Comparison of ENCODE assay signal across 16 mouse cellular contexts in the genomic region with DNA sequence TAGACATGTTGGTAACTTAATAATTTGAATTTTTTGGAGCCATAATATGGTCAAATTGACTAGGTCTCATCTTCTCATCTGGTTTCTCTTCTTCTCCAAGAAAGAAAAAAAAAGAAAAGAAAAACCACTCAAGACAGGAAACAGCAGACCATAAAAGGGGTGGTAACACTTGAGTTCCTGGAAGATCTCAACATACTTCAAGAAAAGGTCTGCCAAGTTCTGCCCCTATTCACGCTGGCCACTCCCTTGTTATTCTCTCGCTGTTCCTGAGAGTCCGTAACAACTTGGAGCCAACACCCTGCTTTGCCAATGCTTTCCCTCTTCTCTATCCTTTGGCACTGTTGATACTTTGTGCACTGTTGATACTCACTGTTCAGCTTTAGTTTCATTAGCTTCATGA.
DNase-seq lines count a peak whose midpoint lies in the region; ATAC-seq and TF ChIP-seq lines count a peak whose summit lies in the region.
"Had no signal": no experiment of that assay in that cellular context is flagged by ENCODE, and none has a peak within 500 bp of the region (broad histone marks: within the 10 kb centered on the region; RNA-seq: fewer than 3 reads in every experiment).

No protein-coding gene starts in this region.

- no peak for TF ChIP-seq CTCF in lung, adult 2 months (IDR thresholded peaks at IDR 0.05; ENCODE audit: insufficient read depth, low read length)

- TF ChIP-seq POLR2A in lung, adult 2 months (IDR thresholded peaks at IDR 0.05; ENCODE audit: borderline replicate concordance, extremely low read depth, low read depth, low read length) = no peak

- peaks cover 1% of the 10 kb centered on the region; the same call in 1 of the 2 replicates for H3K4me1 ChIP-seq in lung, adult 2 months (ENCODE audit: control insufficient read depth, insufficient read depth, low read length)
- 0 out of 2 replicates have a peak, but pooled peaks cover 2% of the 10 kb centered on the region for H3K4me1 ChIP-seq in heart, embryonic 10.5 days
- H3K4me1 ChIP-seq: forebrain, embryonic 12.5 days; liver, embryonic 15.5 days had no signal

- H3K4me3 ChIP-seq in lung, adult 2 months (replicated peaks; ENCODE audit: extremely low read depth, low read depth, low read length) = no peak overlapping the region
- no peak overlapping the region for H3K4me3 ChIP-seq in heart, embryonic 10.5 days
- H3K4me3 ChIP-seq: forebrain, embryonic 12.5 days; liver, embryonic 15.5 days had no signal

- no peaks in the 10 kb centered on the region for H3K36me3 ChIP-seq in heart, embryonic 10.5 days
- H3K36me3 ChIP-seq: forebrain, embryonic 12.5 days; liver, embryonic 15.5 days had no signal

- H3K9me3 ChIP-seq in heart, embryonic 10.5 days = no peaks in the 10 kb centered on the region
- H3K9me3 ChIP-seq: forebrain, embryonic 12.5 days; liver, embryonic 15.5 days had no signal

- no peak overlapping the region for H3K27ac ChIP-seq in heart, embryonic 10.5 days
- H3K27ac ChIP-seq: forebrain, embryonic 12.5 days; hindbrain, embryonic 14.5 days; liver, embryonic 15.5 days had no signal

- peak; percentile 42 to 62 for DNase-seq in lung, adult 18-20 months
- DNase-seq in lung, adult 2 months = no peak
- DNase-seq in lung, postnatal 25 days (ENCODE audit: low spot score) = peak; percentile 56
- DNase-seq in naive thymus-derived CD4-positive, alpha-beta T cell, adult 2 months (ENCODE audit: low read depth) = peak; percentile 67
- no peak for DNase-seq in embryo, embryonic 10.5 days (ENCODE audit: low spot score)
- DNase-seq in heart, embryonic 10.5 days (ENCODE audit: low spot score) = no peak
- DNase-seq in liver = no peak
- DNase-seq: adrenal gland, adult 2 months; cerebellum, adult 8-10 months; gastrocnemius, postnatal 25 days; retina, postnatal 1 day had no signal

- WGBS in lung, adult 2 months = 11% methylated on average over 3 of the region's 3 CpGs
- 80% methylated on average over 3 of the region's 3 CpGs for WGBS in heart, embryonic 10.5 days

- no peaks in the 10 kb centered on the region for H3K27me3 ChIP-seq in heart, embryonic 10.5 days (ENCODE audit: insufficient read depth, poor library complexity, severe bottlenecking)
- H3K27me3 ChIP-seq: forebrain, embryonic 12.5 days; liver, embryonic 15.5 days had no signal

- 0 out of 2 replicates have a peak, but pooled peaks have one; percentile 34 for ATAC-seq in granulocyte monocyte progenitor cell, adult 5-6 weeks (replicated peaks; ENCODE audit: poor library complexity, severe bottlenecking)
- ATAC-seq: intestine, embryonic 16.5 days had no signal

Comparison
In these comparisons a context has a peak if more than half of its experiments do, and no peak if none do; other contexts are left out.
1. DNase-seq: peak in lung, adult 18-20 months (2 of 2), lung, postnatal 25 days (single experiment) and naive thymus-derived CD4-positive, alpha-beta T cell, adult 2 months (single experiment); none in lung, adult 2 months (single experiment), embryo, embryonic 10.5 days (single experiment), heart, embryonic 10.5 days (single experiment) and liver (single experiment).